Mouse (Mus musculus): Measurements from ENCODE around the gene Atxn2l. TPM values are rescaled to one million over a fixed set of nuclear protein-coding genes. Genes with fewer than 3 reads are reported as not detected.
A peak's percentile ranks its signal among the peaks of the same experiment; 100 is the strongest.

The Atxn2l gene
- polyA plus RNA-seq, 1 experiment from 2014 or later, result 19.4 TPM

- no peak for ATAC-seq
- TF ChIP-seq CTCF (IDR thresholded peaks at IDR 0.05; ENCODE audit: low read depth), result peak; percentile 66
- H3K4me2 ChIP-seq (replicated peaks; ENCODE audit: low read depth), result no peak overlapping the region
- no peaks in the 10 kb centered on the region for H3K27me3 ChIP-seq (replicated peaks; ENCODE audit: control insufficient read depth, insufficient read depth, low read length)
- no peaks in the 10 kb centered on the region for H3K9me3 ChIP-seq (ENCODE audit: control insufficient read depth)
- no peak overlapping the region for H3K4me3 ChIP-seq (ENCODE audit: low read depth, low read length)
- no peak overlapping the region for H3K9ac ChIP-seq (ENCODE audit: low read depth, low read length)
- H3K4me1 ChIP-seq (replicated peaks; ENCODE audit: control insufficient read depth, insufficient read depth, low read length), result no peaks in the 10 kb centered on the region
- 68% methylated on average over 5 of the region's 5 CpGs for WGBS
- no peak overlapping the region for H3K27ac ChIP-seq (ENCODE audit: low read depth, low read length)
- H3K36me3 ChIP-seq (ENCODE audit: control insufficient read depth, insufficient read depth), result peaks cover 56% of the 10 kb centered on the region
Measured at GRCm38 (mm10) chr7:126467271-126467670, 36.0 kb downstream of the Atxn2l start.

- no peak for ATAC-seq
- H3K9ac ChIP-seq (ENCODE audit: low read depth, low read length), result no peak overlapping the region
- H3K4me2 ChIP-seq (replicated peaks; ENCODE audit: low read depth), result no peak overlapping the region
- no peaks in the 10 kb centered on the region for H3K9me3 ChIP-seq (ENCODE audit: control insufficient read depth)
- no peak for TF ChIP-seq CTCF (IDR thresholded peaks at IDR 0.05; ENCODE audit: low read depth)
- H3K4me3 ChIP-seq (ENCODE audit: low read depth, low read length), result no peak overlapping the region
- H3K36me3 ChIP-seq (ENCODE audit: control insufficient read depth, insufficient read depth), result peaks cover 50% of the 10 kb centered on the region
- 71% methylated on average over 5 of the region's 5 CpGs for WGBS
- H3K27me3 ChIP-seq (replicated peaks; ENCODE audit: control insufficient read depth, insufficient read depth, low read length), result no peaks in the 10 kb centered on the region
- no peak overlapping the region for H3K27ac ChIP-seq (ENCODE audit: low read depth, low read length)
- no peaks in the 10 kb centered on the region for H3K4me1 ChIP-seq (replicated peaks; ENCODE audit: control insufficient read depth, insufficient read depth, low read length)
Measured at GRCm38 (mm10) chr7:126466707-126467106, 36.5 kb downstream of the Atxn2l start.

- 70% methylated on average over 9 of the region's 9 CpGs for WGBS
- no peak for TF ChIP-seq CTCF (IDR thresholded peaks at IDR 0.05; ENCODE audit: low read depth)
- Histone ChIP-seq H3K36me3 (ENCODE audit: control insufficient read depth, insufficient read depth) (peaks cover 44% of the 10 kb centered on the region), H3K9ac (ENCODE audit: low read depth, low read length) (no peak overlapping the region), H3K9me3 (ENCODE audit: control insufficient read depth) (no peaks in the 10 kb centered on the region), H3K27ac (ENCODE audit: low read depth, low read length) (no peak overlapping the region), H3K27me3 (replicated peaks; ENCODE audit: control insufficient read depth, insufficient read depth, low read length) (no peaks in the 10 kb centered on the region), H3K4me2 (replicated peaks; ENCODE audit: low read depth) (no peak overlapping the region), H3K4me3 (ENCODE audit: low read depth, low read length) (no peak overlapping the region), H3K4me1 (replicated peaks; ENCODE audit: control insufficient read depth, insufficient read depth, low read length) (no peaks in the 10 kb centered on the region)
- ATAC-seq, result no peak
Measured at GRCm38 (mm10) chr7:126466116-126466515, 37.1 kb downstream of the Atxn2l start.

GRCm38 (mm10) chr7:126465246-126466030, 37.8 kb downstream of the Atxn2l start:
- H3K27ac ChIP-seq (ENCODE audit: low read depth, low read length), result no peak overlapping the region
- H3K4me1 ChIP-seq (replicated peaks; ENCODE audit: control insufficient read depth, insufficient read depth, low read length), result no peaks in the 10 kb centered on the region
- no peaks in the 10 kb centered on the region for H3K27me3 ChIP-seq (replicated peaks; ENCODE audit: control insufficient read depth, insufficient read depth, low read length)
- ATAC-seq, result no peak
- 28% methylated on average over 7 of the region's 7 CpGs for WGBS
- no peak overlapping the region for H3K4me3 ChIP-seq (ENCODE audit: low read depth, low read length)
- no peaks in the 10 kb centered on the region for H3K9me3 ChIP-seq (ENCODE audit: control insufficient read depth)
- no peak for TF ChIP-seq CTCF (IDR thresholded peaks at IDR 0.05; ENCODE audit: low read depth)
- H3K9ac ChIP-seq (ENCODE audit: low read depth, low read length), result no peak overlapping the region
- peaks cover 39% of the 10 kb centered on the region for H3K36me3 ChIP-seq (ENCODE audit: control insufficient read depth, insufficient read depth)
- no peak overlapping the region for H3K4me2 ChIP-seq (replicated peaks; ENCODE audit: low read depth)

- no peak overlapping the region for H3K27ac ChIP-seq (ENCODE audit: low read depth, low read length)
- no peaks in the 10 kb centered on the region for H3K27me3 ChIP-seq (replicated peaks; ENCODE audit: control insufficient read depth, insufficient read depth, low read length)
- ATAC-seq, result no peak
- no peak overlapping the region for H3K4me3 ChIP-seq (ENCODE audit: low read depth, low read length)
- 42% methylated on average over 5 of the region's 5 CpGs for WGBS
- H3K9me3 ChIP-seq (ENCODE audit: control insufficient read depth), result no peaks in the 10 kb centered on the region
- TF ChIP-seq CTCF (IDR thresholded peaks at IDR 0.05; ENCODE audit: low read depth), result no peak
- H3K4me2 ChIP-seq (replicated peaks; ENCODE audit: low read depth), result no peak overlapping the region
- no peaks in the 10 kb centered on the region for H3K4me1 ChIP-seq (replicated peaks; ENCODE audit: control insufficient read depth, insufficient read depth, low read length)
- H3K9ac ChIP-seq (ENCODE audit: low read depth, low read length), result no peak overlapping the region
- peaks cover 33% of the 10 kb centered on the region for H3K36me3 ChIP-seq (ENCODE audit: control insufficient read depth, insufficient read depth)
Measured at GRCm38 (mm10) chr7:126464836-126465235, 38.4 kb downstream of the Atxn2l start.

GRCm38 (mm10) chr7:126464121-126464520, 39.1 kb downstream of the Atxn2l start:
- H3K27ac ChIP-seq (ENCODE audit: low read depth, low read length), result no peak overlapping the region
- WGBS, result 64% methylated on average over 4 of the region's 4 CpGs
- H3K4me1 ChIP-seq (replicated peaks; ENCODE audit: control insufficient read depth, insufficient read depth, low read length), result no peaks in the 10 kb centered on the region
- no peak overlapping the region for H3K4me2 ChIP-seq (replicated peaks; ENCODE audit: low read depth)
- H3K36me3 ChIP-seq (ENCODE audit: control insufficient read depth, insufficient read depth), result peaks cover 27% of the 10 kb centered on the region
- no peak overlapping the region for H3K4me3 ChIP-seq (ENCODE audit: low read depth, low read length)
- ATAC-seq, result no peak
- no peaks in the 10 kb centered on the region for H3K27me3 ChIP-seq (replicated peaks; ENCODE audit: control insufficient read depth, insufficient read depth, low read length)
- TF ChIP-seq CTCF (IDR thresholded peaks at IDR 0.05; ENCODE audit: low read depth), result no peak
- no peaks in the 10 kb centered on the region for H3K9me3 ChIP-seq (ENCODE audit: control insufficient read depth)
- H3K9ac ChIP-seq (ENCODE audit: low read depth, low read length), result no peak overlapping the region
